13 mouse cellular contexts compared by ENCODE assay signal in the genomic region with DNA sequence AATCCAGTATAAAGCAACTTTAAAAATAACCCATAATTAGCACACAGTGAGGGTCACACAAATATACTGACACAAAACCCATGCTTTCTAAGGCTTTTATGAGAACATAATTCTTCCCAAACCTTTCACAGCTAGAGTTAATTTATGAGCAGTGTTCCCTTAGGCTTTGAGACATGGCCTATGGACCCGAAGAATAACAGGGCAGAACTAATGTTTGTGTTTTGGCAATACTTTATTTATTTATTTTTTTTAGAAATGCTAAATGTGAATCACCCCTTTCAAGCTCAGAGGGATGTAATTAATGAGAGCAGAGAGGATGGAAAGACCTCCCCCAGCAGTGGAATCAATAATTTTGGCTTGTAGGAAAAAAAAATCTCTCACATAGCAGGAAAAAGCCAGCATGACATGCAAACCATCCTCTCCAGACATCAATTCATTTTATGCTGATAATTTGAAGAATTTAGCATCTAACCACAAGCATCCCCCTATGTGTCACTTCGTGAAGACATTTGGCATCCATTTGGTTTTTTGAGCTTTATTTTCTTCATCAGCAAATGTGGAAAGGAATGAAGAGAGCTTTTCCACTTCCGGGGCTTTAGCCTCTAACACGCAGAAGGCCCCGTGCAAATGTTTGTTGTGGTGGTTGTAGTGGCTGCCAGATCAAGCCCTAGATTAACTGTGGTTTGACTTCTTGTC.
"Had no signal": no experiment of that assay in that cellular context is flagged by ENCODE, and none has a peak within 500 bp of the region (broad histone marks: within the 10 kb centered on the region; RNA-seq: fewer than 3 reads in every experiment).

No protein-coding gene starts in this region.

- ATAC-seq: intestine, embryonic 15.5 days; liver, embryonic 12.5 days; midbrain, embryonic 15.5 days had no signal

- H3K4me3 ChIP-seq: intestine, embryonic 15.5 days; layer of hippocampus, adult 2 months; limb, embryonic 15.5 days; liver, embryonic 12.5 days; midbrain, embryonic 15.5 days; neural tube, embryonic 13.5 days had no signal

- H3K27ac ChIP-seq: intestine, embryonic 15.5 days; layer of hippocampus, adult 2 months; limb, embryonic 15.5 days; liver, embryonic 12.5 days; midbrain, embryonic 15.5 days; neural tube, embryonic 13.5 days; stomach, postnatal 0 days had no signal

- H3K9ac ChIP-seq: intestine, embryonic 15.5 days; limb, embryonic 15.5 days; liver, embryonic 12.5 days; lung, embryonic 14.5 days; midbrain, embryonic 15.5 days; neural tube, embryonic 13.5 days had no signal

- H3K27me3 ChIP-seq: intestine, embryonic 15.5 days; limb, embryonic 15.5 days; liver, embryonic 12.5 days; midbrain, embryonic 15.5 days; neural tube, embryonic 13.5 days had no signal

- H3K9me3 ChIP-seq: intestine, embryonic 15.5 days; limb, embryonic 15.5 days; liver, embryonic 12.5 days; midbrain, embryonic 15.5 days; neural tube, embryonic 13.5 days had no signal

- H3K4me2 ChIP-seq: intestine, embryonic 15.5 days; limb, embryonic 15.5 days; liver, embryonic 12.5 days; lung, embryonic 14.5 days; midbrain, embryonic 11.5 days; midbrain, embryonic 15.5 days; neural tube, embryonic 13.5 days had no signal

- DNase-seq: lung, embryonic 14.5 days; lung, postnatal 10 days; lung, postnatal 4 days; right cerebral cortex, adult 18-20 months; thymus, postnatal 4 days had no signal

- H3K4me1 ChIP-seq: intestine, embryonic 15.5 days; limb, embryonic 15.5 days; liver, embryonic 12.5 days; midbrain, embryonic 15.5 days had no signal

- H3K36me3 ChIP-seq: intestine, embryonic 15.5 days; limb, embryonic 15.5 days; liver, embryonic 12.5 days; midbrain, embryonic 15.5 days; neural tube, embryonic 13.5 days had no signal
